Mouse (Mus musculus) G1E-ER4 (cell line): ENCODE results near the gene Carhsp1. TPM values are rescaled to one million over a fixed set of nuclear protein-coding genes. Genes with fewer than 3 reads are reported as not detected.

ENCODE experiments used
- GATA1 ChIP-seq: IDR thresholded peaks from one replicate; pipeline ENCODE4 v1.8.0; 2012; ENCODE audit warnings: low read length, inconsistent platforms
- polyA plus RNA-seq: library from polyadenylated mRNA; stranded (reverse); fragments of >175 nt; gene quantifications from 2 replicates; pipeline ENCODE4 v1.2.3, GENCODE M21; 2012

The Carhsp1 gene
- polyA plus RNA-seq, 1 experiment: 15.9 TPM

DNA sequence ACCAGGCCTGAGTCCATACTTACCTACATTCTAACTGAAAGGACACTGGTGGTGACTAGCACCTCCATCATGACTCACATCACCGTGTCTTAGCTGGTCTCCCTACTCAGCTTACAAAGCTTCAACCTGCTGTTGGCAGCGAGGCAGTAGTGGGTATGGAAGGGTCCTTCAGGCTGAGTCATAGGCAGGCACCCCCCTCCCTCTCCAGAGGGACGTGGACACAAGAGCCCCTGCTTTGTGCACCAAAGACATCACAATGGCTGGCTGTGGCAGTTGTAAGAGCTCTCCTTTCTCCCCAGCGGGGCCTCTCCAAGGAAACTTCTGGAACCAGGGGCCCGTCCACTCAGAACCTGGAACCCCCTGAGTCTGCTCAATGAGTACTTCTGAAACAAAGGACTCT, 8.5 kb upstream of the Carhsp1 start, which contains the start of gene Gm5767:
Gene Gm5767 (plus strand): TSS at position 301 of the 400 bp plus-strand sequence.
- no peak for TF ChIP-seq GATA1

DNA sequence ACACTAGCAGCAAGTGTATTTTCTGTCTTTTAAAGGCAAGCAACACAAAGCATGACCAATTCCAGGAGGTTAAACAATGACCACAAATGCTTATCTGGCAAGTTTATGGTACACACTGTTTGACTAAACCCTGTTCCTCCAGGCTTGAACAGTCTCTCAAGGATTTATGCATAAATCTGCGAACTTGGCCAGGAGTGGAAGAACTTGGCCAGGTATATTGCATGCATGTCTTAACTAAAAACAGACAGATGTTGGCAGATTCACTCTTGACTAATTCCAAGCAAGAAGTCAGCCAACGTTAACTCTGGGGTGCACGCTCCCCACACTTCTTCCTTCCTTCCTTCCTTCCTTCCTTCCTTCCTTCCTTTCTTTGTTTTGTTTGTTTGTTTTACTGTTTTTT, 7.8 kb upstream of the Carhsp1 start:
- no peak for TF ChIP-seq GATA1

DNA sequence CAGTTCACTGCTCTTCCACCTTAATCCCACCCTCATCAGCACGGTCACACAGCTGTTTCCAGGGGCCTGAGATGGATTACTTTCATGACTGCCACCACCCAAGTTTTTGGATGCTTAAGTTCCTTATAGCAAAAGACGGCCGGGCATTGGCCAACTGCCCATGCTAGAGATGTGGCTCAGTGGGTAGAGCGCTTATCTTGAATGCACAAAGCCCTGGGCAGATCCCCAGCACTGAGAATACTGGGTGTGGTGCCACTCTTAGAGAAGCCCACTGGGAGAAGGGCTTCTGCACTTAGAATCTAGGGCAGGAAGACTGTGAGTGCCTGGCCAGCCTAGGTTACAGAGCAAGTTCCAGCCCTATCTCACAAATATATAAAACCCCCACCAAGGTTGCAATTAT, 6.7 kb upstream of the Carhsp1 start:
- TF ChIP-seq GATA1: no peak

DNA sequence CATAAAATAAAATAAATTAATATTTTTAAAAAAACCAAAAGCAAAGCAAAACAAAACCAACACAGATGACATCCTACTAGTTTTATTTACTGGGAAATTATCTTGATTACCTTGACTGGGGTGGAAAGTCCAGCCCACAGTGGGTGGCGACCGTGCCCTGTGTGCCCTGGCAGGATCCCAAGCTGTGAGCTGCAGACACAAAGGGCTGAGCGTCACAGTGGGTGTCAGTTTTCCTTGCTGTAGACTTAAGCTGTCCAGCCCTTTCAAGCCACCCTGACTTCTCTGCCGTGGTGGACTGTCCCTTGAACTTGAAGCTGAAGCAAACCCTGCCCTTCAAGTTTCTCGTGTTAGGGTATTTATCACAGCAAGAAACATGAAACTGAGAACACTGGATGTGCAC, 6.1 kb upstream of the Carhsp1 start:
- TF ChIP-seq GATA1: no peak

DNA sequence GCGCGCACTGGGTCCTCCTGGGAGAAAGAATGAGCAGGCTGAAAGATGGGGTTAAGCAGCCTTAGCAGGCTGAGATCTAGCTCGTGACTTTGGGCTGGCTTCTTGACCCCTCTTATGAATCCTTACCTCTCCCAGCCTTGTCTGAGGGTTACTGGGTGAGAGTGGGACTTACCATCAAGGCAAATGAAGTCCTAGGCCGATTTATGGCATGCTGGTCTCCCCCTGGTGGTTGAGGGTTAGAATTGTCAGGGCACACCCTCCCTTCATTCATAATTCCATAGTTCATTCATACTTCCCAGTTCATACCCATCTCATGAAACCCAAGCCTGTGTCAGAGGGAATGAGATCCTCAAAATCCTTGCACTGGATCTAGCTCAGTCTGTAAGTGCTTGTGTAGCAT, 4.8 kb upstream of the Carhsp1 start:
- TF ChIP-seq GATA1: no peak

DNA sequence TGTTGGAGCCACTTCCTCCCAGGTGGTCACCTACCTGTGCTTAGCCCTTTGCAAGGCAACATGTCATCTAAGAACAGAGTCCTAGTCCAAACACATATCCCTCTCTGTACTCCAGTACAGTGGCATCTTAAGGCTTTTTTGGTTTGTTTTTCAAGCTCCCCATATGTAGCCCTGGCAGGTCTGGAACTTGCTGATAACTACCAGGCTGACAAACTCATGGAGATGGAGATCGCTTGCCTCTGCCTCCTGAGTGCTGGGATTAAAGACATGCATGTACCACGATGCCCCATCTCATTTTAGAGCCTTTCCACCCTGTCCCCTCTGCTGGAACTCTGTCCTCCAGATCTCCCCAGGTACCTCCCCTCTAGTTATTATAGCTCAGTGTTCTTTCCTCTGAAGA, 4.3 kb upstream of the Carhsp1 start:
- no peak for TF ChIP-seq GATA1

DNA sequence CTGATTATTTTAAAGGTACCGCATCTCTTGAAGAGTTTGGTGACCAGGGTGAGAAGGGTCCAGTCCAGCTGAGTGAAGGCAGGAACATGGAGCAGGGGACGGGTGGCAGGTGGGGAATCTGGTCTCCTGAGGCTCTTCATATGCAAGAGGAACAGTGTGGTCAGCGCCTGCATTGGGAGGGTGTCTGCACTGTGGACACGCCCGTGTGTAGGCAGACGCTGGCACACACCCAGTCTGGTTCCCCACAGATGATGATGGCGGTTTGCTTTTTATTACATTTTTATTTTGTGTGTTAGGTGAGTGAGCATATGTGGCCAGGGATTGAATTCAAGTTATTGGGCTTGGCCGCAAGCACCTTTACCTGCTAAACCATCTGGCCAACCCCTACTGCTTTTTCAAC, 3.6 kb upstream of the Carhsp1 start:
- TF ChIP-seq GATA1: no peak

DNA sequence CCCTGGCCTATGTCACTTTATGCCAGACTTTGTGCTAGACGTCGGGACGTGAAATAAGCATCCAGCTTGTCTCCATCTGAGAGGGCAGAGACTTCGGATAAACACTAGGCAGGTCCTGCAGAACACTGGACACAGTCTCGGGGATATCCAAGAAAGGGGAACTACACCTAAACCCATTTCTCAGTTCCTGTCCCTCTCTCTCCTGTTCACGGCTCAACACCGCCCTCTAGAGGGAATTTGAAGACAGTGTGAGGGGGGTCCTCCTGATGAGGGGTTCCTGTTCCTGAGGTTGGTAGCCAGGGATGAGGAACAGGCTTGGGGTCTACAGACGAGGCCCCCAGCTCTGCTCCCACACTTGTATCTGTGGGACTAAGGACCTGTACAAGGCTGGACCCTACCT, 2.2 kb upstream of the Carhsp1 start:
- no peak for TF ChIP-seq GATA1

DNA sequence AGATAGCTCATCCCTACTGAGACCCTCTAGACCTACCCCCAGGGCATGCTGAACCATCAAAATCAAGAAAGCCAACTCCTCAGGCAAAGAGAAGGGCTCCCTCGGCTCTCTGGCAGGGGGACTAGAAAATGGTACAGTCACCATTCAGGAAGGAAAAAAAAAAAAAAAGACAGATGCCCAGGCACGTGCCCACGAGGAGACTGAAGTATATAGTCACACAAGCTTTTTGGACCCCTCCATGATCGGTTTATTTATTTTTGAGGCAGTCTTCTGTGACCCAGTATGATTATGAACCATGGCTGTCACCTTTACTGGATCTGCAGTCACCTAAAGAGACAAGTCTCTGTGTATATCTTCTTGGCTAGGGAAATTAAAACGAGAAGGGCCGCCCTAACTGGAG, 1.4 kb upstream of the Carhsp1 start:
- TF ChIP-seq GATA1: no peak

DNA sequence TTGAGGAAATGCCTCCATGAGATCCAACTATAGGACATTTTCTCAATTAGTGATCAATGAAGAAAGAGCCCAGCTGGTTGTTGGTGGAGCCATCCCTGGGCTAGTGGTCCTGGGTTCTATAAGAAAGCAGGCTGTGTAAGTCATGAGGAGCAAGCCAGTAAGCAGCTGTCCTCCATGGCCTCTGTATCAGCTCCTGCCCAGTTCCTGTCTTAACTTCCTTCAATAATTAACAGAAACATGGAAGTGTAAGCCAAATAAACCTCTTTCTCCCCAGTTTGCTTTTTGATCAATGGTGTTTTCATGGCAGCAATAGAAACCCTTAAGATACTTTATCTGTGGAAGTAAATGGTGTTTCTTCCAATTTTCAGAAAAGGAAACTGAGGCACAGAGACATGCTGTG, 856 bp upstream of the Carhsp1 start:
- TF ChIP-seq GATA1: no peak

DNA sequence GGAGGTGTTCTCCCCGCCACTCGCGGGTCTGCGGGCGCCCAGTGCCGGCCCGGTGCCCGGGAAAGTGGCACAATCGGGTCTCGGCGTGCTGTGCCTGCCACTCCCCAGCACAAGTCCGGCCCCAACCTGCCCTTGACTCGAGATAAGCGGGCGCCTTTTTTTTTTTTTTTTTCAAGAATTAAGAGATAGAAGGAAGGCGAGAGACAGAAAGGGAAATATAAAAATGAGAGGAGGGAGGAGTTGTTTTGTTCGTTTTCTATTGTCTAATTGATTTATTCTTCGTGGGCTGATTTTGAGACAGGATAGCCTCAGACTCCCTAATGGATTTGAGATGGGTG, 364 bp upstream of the Carhsp1 start:
- TF ChIP-seq GATA1: no peak

DNA sequence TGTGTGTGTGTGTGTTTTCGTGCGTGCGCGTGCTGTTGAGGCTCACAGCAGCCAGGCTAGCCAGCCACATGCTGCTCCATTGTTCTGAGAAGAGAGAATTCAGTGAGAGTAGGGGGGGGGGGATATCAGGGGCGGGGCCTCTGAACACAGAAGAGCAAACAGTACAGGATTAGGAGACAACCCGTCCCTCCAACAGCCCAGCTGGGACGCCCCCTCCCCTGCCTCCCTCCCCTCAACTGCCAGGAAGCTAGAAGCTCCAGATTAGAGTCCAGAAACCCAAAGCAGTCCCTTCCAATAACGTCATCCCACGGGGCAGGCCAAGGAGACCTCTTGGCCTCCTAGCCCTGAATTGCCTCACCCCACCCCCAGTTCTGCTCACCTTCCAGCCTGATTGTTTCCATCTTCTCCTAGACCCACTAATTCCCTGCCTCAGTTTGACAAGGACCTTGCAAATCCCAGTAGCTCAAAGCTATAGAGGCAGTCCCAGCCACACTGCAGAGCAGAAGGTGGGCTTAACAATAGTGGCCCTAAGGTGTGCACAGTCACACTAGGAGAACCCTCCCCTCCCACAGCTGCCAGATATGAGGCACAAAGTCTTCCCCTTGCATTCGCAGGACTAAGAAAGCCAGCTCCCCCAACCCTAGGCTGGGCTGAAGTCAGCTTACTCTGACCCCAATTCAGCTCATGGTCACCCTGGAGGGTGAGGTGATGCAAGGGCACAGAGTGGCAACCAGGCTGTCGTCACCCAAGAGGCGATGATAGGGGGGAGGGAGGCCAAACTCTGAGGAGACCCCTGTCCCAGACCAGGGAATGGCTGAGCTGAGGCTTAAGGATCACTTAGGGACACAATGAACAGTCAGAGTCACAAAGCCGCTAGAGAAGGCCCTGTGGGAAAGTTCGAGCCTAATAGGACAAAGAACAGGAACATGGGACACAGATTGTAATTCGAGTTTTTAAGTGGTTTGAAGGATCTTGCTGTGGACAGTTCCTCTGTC, 1.6 kb downstream of the Carhsp1 start:
- no peak for TF ChIP-seq GATA1

DNA sequence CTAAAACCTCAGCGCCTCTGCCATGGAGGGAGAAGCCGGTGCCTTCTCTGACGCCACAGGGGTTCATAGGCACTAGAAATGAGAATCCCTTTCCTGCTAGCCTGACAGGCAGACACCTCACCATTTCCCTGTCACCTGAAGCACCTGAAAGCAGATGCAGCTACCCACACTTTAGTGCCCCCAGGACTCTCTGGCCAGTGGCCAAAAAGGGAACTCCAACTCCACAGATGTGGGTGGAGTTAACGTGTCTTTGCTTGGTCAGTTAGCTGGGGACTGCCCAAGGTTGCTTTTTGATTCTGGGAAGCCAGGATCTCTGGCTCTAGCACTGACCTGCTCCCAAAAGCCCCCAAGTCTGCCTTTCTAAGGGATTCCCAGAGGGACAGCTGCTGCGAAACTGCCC, 2.5 kb downstream of the Carhsp1 start:
- no peak for TF ChIP-seq GATA1

DNA sequence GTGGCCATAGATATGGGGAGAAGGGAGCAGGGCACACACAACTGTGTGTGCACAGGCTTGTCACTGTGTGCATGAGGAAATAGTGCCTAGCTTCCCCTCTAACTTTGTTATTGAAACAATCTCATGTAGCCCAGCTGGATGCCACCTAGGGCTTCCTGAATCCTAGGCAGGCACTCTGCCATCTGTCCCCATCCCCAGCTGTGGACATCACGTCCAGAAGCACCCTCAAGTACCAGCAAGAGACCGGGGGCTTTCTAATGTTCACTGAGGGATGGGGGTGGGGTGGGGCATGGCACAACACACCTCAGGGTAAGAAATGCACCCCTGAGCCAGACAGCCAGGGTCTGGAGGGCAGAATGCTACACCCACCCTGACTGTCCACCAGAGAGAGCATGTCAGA, 3.6 kb downstream of the Carhsp1 start:
- no peak for TF ChIP-seq GATA1

DNA sequence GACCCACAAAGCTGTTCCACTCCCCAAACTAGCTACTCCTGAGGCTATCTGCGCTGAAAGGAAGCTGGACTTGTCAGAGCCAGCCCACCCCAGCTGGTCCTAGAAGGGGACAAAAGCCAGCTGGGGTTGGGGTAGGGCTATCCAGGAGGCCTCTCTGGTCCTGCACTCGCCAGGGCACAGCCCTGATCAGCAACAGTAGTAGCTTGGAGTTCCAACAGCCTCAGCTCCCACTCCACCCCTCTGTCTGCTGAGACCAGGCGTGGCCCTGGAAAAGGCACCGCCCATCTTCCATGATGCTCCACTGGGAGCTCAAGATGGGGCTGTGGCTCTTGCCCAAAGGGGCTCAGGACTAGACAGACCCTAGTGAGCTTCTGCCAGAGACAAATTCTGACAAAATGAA, 4.1 kb downstream of the Carhsp1 start:
- no peak for TF ChIP-seq GATA1

DNA sequence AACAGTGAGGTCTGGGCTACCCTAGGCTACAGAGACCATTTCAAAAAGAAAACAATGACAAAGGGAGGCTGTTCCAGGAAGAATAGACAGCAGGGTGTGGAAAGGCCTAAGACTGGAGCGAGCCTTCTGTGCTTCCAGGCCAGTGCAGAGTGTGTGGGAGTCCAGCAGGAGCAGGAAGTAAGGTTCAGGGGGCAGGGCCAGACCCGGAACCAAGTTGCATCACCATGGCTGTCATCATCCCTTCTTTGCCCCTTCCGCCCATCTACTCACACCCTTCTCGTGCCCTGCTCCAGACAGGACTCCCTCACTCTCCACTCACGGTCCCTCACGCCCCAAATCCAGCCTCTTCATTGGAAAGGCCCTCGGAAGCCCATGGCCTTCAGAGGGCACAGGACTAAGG, 4.7 kb downstream of the Carhsp1 start:
- TF ChIP-seq GATA1: no peak

DNA sequence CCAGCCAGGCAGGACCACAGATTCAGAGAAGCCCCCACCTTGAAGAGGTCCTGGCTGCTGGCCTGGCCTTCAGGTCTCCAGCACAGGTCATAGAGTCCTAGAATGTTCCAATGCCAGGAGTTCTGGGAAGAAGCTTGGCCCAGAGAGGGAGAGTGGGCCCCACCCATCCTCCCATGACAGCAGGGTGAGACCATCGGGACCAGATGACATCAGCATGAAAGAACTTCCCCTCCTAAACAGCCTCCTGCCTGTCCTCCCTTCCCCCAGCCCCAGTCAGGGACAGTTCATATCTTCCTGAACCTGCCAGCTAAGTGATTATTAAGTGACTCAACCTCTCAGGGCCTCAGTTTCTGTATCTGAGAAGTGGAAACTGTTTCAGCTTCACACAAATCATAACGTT, 5.5 kb downstream of the Carhsp1 start:
- no peak for TF ChIP-seq GATA1
